Mouse (Mus musculus) embryonic facial prominence, embryonic 10.5 days (tissue): ENCODE data around the gene Nlrp9b. TPM values are rescaled to one million over a fixed set of nuclear protein-coding genes. Genes with fewer than 3 reads are reported as not detected.
"Not testable (repeated sequence)": the region's sequence is repeated elsewhere in the genome, so short reads cannot be mapped to it uniquely, and the experiment has no call there.

ENCODE experiments used
- DNase-seq: peaks from one replicate; pipeline ENCODE4 v3.0.0-alpha.2; 2017; ENCODE audit warnings: low spot score
- H3K27ac ChIP-seq: fragments of 300-500 bp; sonication (generic); replicated peaks from 2 replicates; pipeline ENCODE4 v1.5.1; 2016; ENCODE audit warnings: mild to moderate bottlenecking
- H3K27me3 ChIP-seq: fragments of 300-500 bp; sonication (generic); replicated peaks from 2 replicates; pipeline ENCODE4 v1.6.1; 2016; ENCODE audit warnings: low read depth, mild to moderate bottlenecking; ENCODE audit not compliant: poor library complexity, severe bottlenecking
- H3K36me3 ChIP-seq: fragments of 300-500 bp; sonication (generic); replicated peaks from 2 replicates; pipeline ENCODE4 v1.6.1; 2016; ENCODE audit warnings: mild to moderate bottlenecking, moderate library complexity
- H3K4me1 ChIP-seq: fragments of 300-500 bp; sonication (generic); 2 replicates; pipeline ENCODE4 v1.6.1; 2016
- H3K4me3 ChIP-seq: fragments of 300-500 bp; sonication (generic); 2 replicates; pipeline ENCODE4 v1.5.1; 2016; ENCODE audit warnings: mild to moderate bottlenecking, moderate library complexity
- H3K9me3 ChIP-seq: fragments of 300-500 bp; sonication (generic); 2 replicates; pipeline ENCODE4 v1.6.1; 2016; ENCODE audit warnings: mild to moderate bottlenecking
- WGBS: fragments of 180-500 bp; shearing (Covaris S2); methylation state at CpG from one replicate; pipeline ENCODE4 v1.1.7; 2016; 5-methylcytosine and 5-hydroxymethylcytosine counted together
- polyA plus RNA-seq: library from polyadenylated mRNA; unstranded; fragments of >200 nt; fragmentation: Nextera tagmentation; extraction: Ambion mirVana; gene quantifications from 2 replicates; pipeline ENCODE4 v1.2.1, GENCODE M21; 2016

Gene Nlrp9b
- polyA plus RNA-seq, 1 experiment from 2014 or later: not detected

- no peak for DNase-seq
- Histone ChIP-seq H3K27me3 (no peaks in the 10 kb centered on the region), H3K36me3 (no peaks in the 10 kb centered on the region), H3K4me3 (no peak within 1 kb of the TSS), H3K9me3 (peaks cover 11% of the 10 kb centered on the region), H3K4me1 (no peaks in the 10 kb centered on the region), H3K27ac (no peak within 1 kb of the TSS)
- WGBS: 84% methylated on average over 7 of the region's 7 CpGs
Measured at GRCm38 (mm10) chr7:19964985-19965579, 26.2 kb upstream of the Nlrp9b start, which contains the start of gene Ceacam20. Ceacam20 (plus strand) TSS chr7:19965412.

- Histone ChIP-seq H3K4me3 (no peak overlapping the region), H3K9me3 (peaks cover 26% of the 10 kb centered on the region), H3K27ac (no peak overlapping the region), H3K36me3 (no peaks in the 10 kb centered on the region), H3K4me1 (no peaks in the 10 kb centered on the region), H3K27me3 (no peaks in the 10 kb centered on the region)
- WGBS: 77% methylated on average over 3 of the region's 3 CpGs
- no peak for DNase-seq
Measured at GRCm38 (mm10) chr7:19969106-19969505, 22.2 kb upstream of the Nlrp9b start.

- Histone ChIP-seq H3K36me3 (no peaks in the 10 kb centered on the region), H3K4me3 (no peak overlapping the region), H3K27ac (no peak overlapping the region), H3K27me3 (no peaks in the 10 kb centered on the region), H3K9me3 (peaks cover 31% of the 10 kb centered on the region), H3K4me1 (no peaks in the 10 kb centered on the region)
- DNase-seq: no peak
- WGBS: 95% methylated on average over 4 of the region's 4 CpGs
Measured at GRCm38 (mm10) chr7:19969541-19970090, 21.6 kb upstream of the Nlrp9b start.

- Histone ChIP-seq H3K27ac (no peak overlapping the region), H3K36me3 (no peaks in the 10 kb centered on the region), H3K4me3 (no peak overlapping the region), H3K27me3 (no peaks in the 10 kb centered on the region), H3K4me1 (no peaks in the 10 kb centered on the region), H3K9me3 (peaks cover 31% of the 10 kb centered on the region)
- DNase-seq: no peak
- WGBS: 94% methylated on average over 8 of the region's 8 CpGs
Measured at GRCm38 (mm10) chr7:19970196-19970595, 21.1 kb upstream of the Nlrp9b start.

- peaks cover 31% of the 10 kb centered on the region for H3K9me3 ChIP-seq
- H3K27ac ChIP-seq: no peak overlapping the region
- no peaks in the 10 kb centered on the region for H3K27me3 ChIP-seq
- no peaks in the 10 kb centered on the region for H3K4me1 ChIP-seq
- H3K4me3 ChIP-seq: no peak overlapping the region
- no peaks in the 10 kb centered on the region for H3K36me3 ChIP-seq
- DNase-seq: no peak
- WGBS: 89% methylated on average over 4 of the region's 4 CpGs
Measured at GRCm38 (mm10) chr7:19971516-19971915, 19.7 kb upstream of the Nlrp9b start.

GRCm38 (mm10) chr7:19996721-19997120 is 5.5 kb downstream of the Nlrp9b start:
- not testable (repeated sequence) for H3K36me3 ChIP-seq, H3K27ac ChIP-seq, H3K4me3 ChIP-seq, H3K27me3 ChIP-seq, H3K4me1 ChIP-seq, DNase-seq
- WGBS: 70% methylated on average over 3 of the region's 3 CpGs
- H3K9me3 ChIP-seq: peaks cover 28% of the 10 kb centered on the region

- 73% methylated on average over 2 of the region's 2 CpGs for WGBS
- Histone ChIP-seq H3K9me3 (peaks cover 10% of the 10 kb centered on the region; the same call in 1 of the 2 replicates), H3K36me3 (no peaks in the 10 kb centered on the region), H3K27me3 (no peaks in the 10 kb centered on the region), H3K4me1 (no peaks in the 10 kb centered on the region), H3K4me3 (no peak overlapping the region), H3K27ac (no peak overlapping the region)
- no peak for DNase-seq
Measured at GRCm38 (mm10) chr7:20009987-20010386, 18.7 kb downstream of the Nlrp9b start.

GRCm38 (mm10) chr7:20064100-20064499 is 72.8 kb downstream of the Nlrp9b start:
- WGBS: 73% methylated on average over 4 of the region's 4 CpGs
- not testable (repeated sequence) for DNase-seq, H3K27ac ChIP-seq, H3K36me3 ChIP-seq, H3K4me3 ChIP-seq, H3K4me1 ChIP-seq, H3K27me3 ChIP-seq
- H3K9me3 ChIP-seq: peaks cover 28% of the 10 kb centered on the region; the same call in 1 of the 2 replicates

GRCm38 (mm10) chr7:20078118-20078517 is 86.9 kb downstream of the Nlrp9b start:
- DNase-seq, H3K36me3 ChIP-seq, H3K9me3 ChIP-seq, H3K4me3 ChIP-seq, H3K27ac ChIP-seq, H3K4me1 ChIP-seq, H3K27me3 ChIP-seq: not testable (repeated sequence)
- WGBS: 71% methylated on average over 18 of the region's 18 CpGs

- H3K4me3 ChIP-seq, DNase-seq, H3K27ac ChIP-seq, H3K27me3 ChIP-seq, H3K4me1 ChIP-seq, H3K9me3 ChIP-seq, H3K36me3 ChIP-seq: not testable (repeated sequence)
- WGBS: 82% methylated on average over 5 of the region's 5 CpGs
Measured at GRCm38 (mm10) chr7:20099380-20099779, 108.1 kb downstream of the Nlrp9b start, which contains the start of gene Vmn1r91. Vmn1r91 (plus strand) TSS chr7:20099680.

- no CpG with 5 or more reads among the region's 2 CpGs for WGBS
- not testable (repeated sequence) for H3K36me3 ChIP-seq, H3K27me3 ChIP-seq, H3K4me1 ChIP-seq, H3K4me3 ChIP-seq, DNase-seq, H3K9me3 ChIP-seq, H3K27ac ChIP-seq
Measured at GRCm38 (mm10) chr7:20122479-20122878, 131.2 kb downstream of the Nlrp9b start, which contains the start of gene Gm16442. Gm16442 (minus strand) TSS chr7:20122579.
